Mouse (Mus musculus) lung, adult 2 months (tissue): ENCODE measurements around the gene Mllt3. TPM values are rescaled to one million over a fixed set of nuclear protein-coding genes. Genes with fewer than 3 reads are reported as not detected.

Experiments
- DNase-seq: peaks from one replicate; pipeline ENCODE4 v3.0.0; 2022
- H3K4me1 ChIP-seq: fragments of 200-500 bp; 2 replicates; pipeline ENCODE4 v1.6.1; 2011; ENCODE audit warnings: low read length; ENCODE audit not compliant: control insufficient read depth, insufficient read depth
- H3K4me3 ChIP-seq: fragments of 200-500 bp; replicated peaks from 2 replicates; pipeline ENCODE3; 2011; ENCODE audit warnings: low read depth, mild to moderate bottlenecking, control low read depth, low read length; ENCODE audit errors: extremely low read depth
- CTCF ChIP-seq: fragments of 200-500 bp; IDR thresholded peaks from 2 replicates; pipeline ENCODE4 v1.5.1; 2011; ENCODE audit warnings: mild to moderate bottlenecking, low read length, control low read depth; ENCODE audit not compliant: insufficient read depth
- POLR2A ChIP-seq: fragments of 200-500 bp; IDR thresholded peaks from 2 replicates; pipeline ENCODE4 v1.6.1; 2011; ENCODE audit warnings: low read depth, mild to moderate bottlenecking, control low read depth, low read length, borderline replicate concordance; ENCODE audit errors: extremely low read depth
- WGBS: fragments of 180-500 bp; shearing (Covaris S2); methylation state at CpG from one replicate; pipeline ENCODE4 v1.1.7; 2018; 5-methylcytosine and 5-hydroxymethylcytosine counted together
- polyA plus RNA-seq: library from polyadenylated mRNA; depleted of rRNA; stranded (reverse); fragments of >200 nt; gene quantifications from 2 replicates; pipeline ENCODE4 v1.2.3, GENCODE M21; 2012

Mllt3 gene
- polyA plus RNA-seq, 1 experiment: 8.5 TPM

DNA sequence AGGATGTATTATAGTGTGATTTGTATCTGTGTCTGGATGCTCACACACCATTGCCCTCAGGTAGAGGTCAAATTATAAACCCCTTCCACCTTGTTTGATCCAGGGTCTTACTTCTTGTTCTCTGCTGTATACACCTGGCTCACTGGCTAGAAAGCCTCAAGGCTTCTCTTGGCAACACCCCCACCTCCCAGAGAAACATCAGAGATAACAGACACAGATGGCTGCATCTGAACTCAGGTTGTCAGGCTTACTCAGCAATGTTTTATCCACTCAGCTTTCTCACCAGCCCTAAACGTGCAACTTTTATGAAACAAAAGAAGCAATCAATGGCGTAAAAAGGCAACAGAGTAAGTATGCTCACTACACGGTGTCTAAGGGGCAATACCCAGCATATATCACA is 75.3 kb downstream of the Mllt3 start:
- H3K4me1 ChIP-seq: peaks cover 6% of the 10 kb centered on the region
- DNase-seq: no peak
- H3K4me3 ChIP-seq: no peak overlapping the region
- TF ChIP-seq POLR2A (no peak), CTCF (no peak)
- WGBS: 86% methylated on average over 3 of the region's 3 CpGs

DNA sequence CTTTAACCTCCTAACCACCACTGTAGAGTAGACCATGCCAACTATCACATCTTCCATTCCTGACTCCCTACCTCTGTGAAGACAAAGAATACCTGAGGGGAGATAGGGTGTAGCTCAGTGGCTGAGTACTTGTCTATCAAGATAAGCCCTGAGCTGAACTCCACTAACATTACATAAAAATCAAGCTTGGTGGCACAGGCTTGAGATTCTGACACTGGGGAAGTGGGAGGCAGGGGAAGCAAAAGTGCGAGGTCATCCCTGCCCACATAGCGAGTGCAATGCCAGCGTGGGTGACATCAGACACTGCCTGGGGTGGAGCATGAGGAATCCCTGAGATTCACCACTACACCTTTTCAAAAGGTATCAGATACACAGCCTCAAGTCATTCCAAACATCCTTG is 76.0 kb downstream of the Mllt3 start:
- TF ChIP-seq CTCF (no peak), POLR2A (no peak)
- Histone ChIP-seq H3K4me1 (peaks cover 6% of the 10 kb centered on the region), H3K4me3 (no peak overlapping the region)
- DNase-seq: no peak
- 72% methylated on average over 3 of the region's 3 CpGs for WGBS

DNA sequence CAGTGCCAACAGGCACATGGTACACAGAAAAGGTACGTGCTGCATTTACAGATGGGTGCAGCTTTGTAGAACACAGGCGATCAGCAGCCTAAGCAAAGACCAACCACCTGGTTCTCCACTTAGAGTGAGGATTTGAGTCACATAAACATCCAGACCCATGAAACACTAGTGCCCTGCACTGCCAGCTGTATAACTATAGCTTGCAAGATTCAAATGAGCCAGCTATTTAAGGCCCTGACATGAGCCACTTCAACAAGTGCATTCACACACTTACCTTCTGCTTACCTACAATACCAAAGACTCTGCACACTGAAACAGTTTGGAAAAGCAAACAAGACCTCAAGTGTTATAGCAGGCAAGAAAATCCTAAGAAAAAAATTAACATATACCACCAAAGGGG is 78.0 kb downstream of the Mllt3 start:
- Histone ChIP-seq H3K4me3 (no peak overlapping the region), H3K4me1 (peaks cover 6% of the 10 kb centered on the region)
- no peak for DNase-seq
- TF ChIP-seq POLR2A (no peak), CTCF (no peak)
- 74% methylated on average over 2 of the region's 2 CpGs for WGBS

DNA sequence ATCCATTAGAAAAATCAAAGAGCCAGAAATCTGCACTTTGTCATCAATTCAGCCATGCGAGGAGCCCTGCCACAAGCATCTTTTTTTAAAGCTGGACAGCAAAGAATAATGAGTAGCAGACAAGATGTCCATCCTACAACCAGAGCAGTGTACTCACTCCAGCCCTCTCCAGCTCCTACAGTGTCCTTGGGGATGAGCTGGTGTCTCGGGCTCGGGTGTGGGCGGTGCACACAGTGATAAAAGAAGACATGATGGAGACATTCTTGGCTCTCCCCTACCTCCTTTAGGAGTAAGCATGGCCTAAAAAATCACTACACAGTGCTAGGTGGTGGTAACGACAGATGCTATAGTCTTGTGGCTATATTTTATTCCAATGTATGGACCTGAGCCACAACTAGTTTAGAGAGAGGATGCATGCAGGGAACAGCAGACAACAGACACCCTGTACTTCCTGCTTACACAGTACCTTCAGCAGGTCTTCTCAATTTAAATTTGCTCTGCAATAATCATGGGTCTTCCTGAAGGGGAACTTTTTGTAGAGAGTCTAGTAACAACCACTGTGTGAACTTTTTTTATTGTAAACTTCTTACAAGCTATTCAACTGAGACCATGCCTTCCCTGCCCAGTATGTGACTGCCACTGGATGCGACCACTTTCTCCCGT is 78.6 kb downstream of the Mllt3 start:
- peaks cover 6% of the 10 kb centered on the region for H3K4me1 ChIP-seq
- no peak for DNase-seq
- WGBS: 78% methylated on average over 7 of the region's 7 CpGs
- no peak overlapping the region for H3K4me3 ChIP-seq
- TF ChIP-seq POLR2A (no peak), CTCF (no peak)

DNA sequence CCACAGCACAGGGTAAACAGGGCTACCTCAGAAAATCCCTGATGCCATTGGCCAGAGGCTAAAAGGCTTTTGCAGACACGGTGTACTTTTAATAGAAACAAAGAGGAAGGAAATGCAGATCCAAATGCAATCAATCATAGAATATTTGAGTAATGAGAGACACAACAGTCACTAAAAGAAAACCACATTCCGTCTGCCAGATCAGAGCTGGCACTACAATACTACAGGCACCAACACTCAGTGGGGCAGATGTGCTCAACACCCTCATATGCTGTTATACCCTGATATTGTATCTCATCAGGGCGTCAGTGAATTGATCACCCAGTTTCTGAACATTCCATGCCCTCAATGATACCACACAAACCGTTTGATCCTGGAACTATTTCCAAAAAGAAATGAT is 79.4 kb downstream of the Mllt3 start:
- no peak for DNase-seq
- WGBS: 47% methylated on average over 4 of the region's 4 CpGs
- H3K4me3 ChIP-seq: no peak overlapping the region
- TF ChIP-seq POLR2A (no peak), CTCF (no peak)
- peaks cover 6% of the 10 kb centered on the region for H3K4me1 ChIP-seq

DNA sequence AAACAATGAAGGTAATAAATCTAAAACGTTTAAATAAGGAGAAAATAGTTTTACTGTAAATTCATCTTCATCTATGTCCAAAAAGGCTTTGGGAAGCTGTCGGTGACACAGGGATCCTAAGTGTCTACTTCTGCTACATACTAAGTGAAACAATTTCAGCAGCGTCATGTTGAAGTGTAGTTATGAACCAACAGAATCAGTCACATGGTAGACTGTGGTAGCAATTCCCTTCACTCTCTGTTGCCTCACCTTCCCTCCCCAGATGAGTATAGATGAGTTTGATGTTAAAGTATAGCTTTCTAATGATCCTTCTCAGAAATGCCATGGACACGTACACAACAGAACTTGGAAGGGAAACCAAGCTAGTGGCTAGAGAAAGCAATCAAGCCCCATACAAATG is 79.9 kb downstream of the Mllt3 start:
- no peak overlapping the region for H3K4me3 ChIP-seq
- peaks cover 6% of the 10 kb centered on the region for H3K4me1 ChIP-seq
- TF ChIP-seq CTCF: no peak
- no peak for TF ChIP-seq POLR2A
- 75% methylated on average over 4 of the region's 4 CpGs for WGBS
- no peak for DNase-seq

DNA sequence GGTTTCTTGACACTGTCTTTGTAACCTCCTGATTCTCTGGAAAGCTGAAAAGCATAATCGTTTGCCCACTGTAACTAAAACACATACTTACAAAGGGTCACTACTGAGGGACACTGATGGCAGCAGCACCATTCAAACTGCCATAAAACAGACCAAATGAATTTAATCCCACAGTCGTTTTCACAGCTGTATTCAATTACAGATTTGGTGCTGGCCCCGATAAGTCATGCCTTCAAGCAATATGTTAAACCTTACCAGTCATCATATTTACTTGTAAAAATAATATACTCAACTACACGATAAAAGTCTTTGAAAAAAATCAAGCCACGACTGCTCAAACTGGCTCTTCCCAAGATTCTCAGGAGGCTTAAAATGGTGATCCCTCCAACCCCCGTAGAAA is 83.7 kb downstream of the Mllt3 start:
- DNase-seq: no peak
- 73% methylated on average over 6 of the region's 6 CpGs for WGBS
- TF ChIP-seq POLR2A: no peak
- TF ChIP-seq CTCF: no peak
- Histone ChIP-seq H3K4me1 (peaks cover 6% of the 10 kb centered on the region), H3K4me3 (no peak overlapping the region)

DNA sequence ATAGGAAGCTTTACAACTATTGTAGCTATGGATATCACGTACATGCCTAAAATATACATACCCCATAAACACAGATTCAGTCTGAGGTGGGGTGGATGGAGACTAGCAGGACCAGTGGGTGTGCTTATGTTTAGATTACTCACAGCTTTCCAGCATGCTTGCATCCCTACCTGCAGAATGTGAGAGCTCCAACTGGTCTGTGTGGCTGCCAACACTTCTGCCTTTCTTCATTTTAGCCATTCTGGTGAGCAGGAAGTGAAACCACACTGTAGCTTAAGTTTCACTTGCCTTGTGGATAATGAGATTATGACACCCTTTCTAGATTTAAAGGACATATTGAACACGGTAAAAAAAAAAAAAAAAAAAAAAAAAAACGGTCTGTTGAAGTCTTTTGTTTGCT is 88.8 kb downstream of the Mllt3 start:
- Histone ChIP-seq H3K4me3 (no peak overlapping the region), H3K4me1 (peaks cover 4% of the 10 kb centered on the region)
- DNase-seq: no peak
- TF ChIP-seq POLR2A: no peak
- TF ChIP-seq CTCF: no peak
- WGBS: 47% methylated on average over 3 of the region's 3 CpGs

DNA sequence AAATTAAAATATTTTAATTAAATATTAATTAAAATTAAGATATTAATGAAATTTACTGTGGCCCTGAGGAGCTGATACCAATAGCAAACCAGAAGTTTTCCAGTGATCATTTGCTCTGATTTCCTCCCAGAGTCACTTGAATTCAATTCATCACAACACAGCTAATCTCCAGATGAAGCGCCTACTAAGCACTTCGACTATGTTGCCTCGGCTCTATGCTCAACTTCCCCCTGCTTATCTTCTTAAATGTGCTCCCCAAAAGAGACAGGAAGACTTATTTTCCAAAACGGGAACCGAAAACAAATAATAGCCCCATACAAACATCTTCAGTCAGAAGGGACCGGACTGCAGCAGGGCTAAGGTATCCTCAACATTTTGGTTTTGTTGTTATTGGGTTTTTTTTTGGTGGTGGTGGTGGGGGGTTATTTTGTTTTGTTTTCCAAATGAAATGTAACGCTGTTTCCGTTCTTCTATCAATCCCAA is 90.2 kb downstream of the Mllt3 start:
- TF ChIP-seq POLR2A (no peak), CTCF (no peak)
- Histone ChIP-seq H3K4me1 (peaks cover 4% of the 10 kb centered on the region), H3K4me3 (no peak overlapping the region)
- 81% methylated on average over 8 of the region's 8 CpGs for WGBS
- no peak for DNase-seq

DNA sequence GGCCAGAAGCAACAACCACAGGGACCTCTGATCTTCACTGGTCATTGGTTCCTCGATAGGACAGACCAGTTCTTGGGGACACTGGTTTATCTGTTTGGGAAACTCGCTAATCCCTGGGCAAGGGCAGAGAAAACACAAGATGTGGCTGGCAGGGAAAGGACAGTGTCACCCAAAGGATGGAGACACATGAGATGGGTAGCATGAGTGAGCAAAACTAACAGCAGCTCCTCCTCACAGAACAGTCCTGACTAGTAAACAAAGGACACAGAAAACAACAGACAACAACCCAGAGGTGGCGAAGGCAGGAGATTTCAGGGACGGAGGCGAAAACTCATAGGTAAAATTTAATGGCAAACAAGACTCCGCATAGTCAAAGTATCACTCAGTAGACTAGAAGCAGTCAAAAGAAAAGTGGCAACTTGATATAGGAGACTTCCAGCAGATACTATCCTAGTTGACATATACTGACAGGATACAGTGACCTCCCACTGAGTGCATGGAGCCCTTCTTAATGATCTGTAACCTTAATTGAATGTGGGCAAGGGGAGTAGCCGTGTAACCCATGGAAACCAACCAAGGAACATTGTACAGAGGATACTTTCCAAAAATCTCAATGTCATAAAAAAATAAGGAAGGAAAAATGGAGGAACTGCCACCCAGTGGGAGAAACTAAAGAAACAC is 93.5 kb downstream of the Mllt3 start:
- DNase-seq: no peak
- no peak overlapping the region for H3K4me3 ChIP-seq
- no peak for TF ChIP-seq POLR2A
- no peak for TF ChIP-seq CTCF
- H3K4me1 ChIP-seq: peaks cover 6% of the 10 kb centered on the region; the same call in 1 of the 2 replicates
- WGBS: 94% methylated on average over 7 of the region's 7 CpGs
